Mouse (Mus musculus): ENCODE data around the gene Ssr1.

Gene Ssr1

DNA sequence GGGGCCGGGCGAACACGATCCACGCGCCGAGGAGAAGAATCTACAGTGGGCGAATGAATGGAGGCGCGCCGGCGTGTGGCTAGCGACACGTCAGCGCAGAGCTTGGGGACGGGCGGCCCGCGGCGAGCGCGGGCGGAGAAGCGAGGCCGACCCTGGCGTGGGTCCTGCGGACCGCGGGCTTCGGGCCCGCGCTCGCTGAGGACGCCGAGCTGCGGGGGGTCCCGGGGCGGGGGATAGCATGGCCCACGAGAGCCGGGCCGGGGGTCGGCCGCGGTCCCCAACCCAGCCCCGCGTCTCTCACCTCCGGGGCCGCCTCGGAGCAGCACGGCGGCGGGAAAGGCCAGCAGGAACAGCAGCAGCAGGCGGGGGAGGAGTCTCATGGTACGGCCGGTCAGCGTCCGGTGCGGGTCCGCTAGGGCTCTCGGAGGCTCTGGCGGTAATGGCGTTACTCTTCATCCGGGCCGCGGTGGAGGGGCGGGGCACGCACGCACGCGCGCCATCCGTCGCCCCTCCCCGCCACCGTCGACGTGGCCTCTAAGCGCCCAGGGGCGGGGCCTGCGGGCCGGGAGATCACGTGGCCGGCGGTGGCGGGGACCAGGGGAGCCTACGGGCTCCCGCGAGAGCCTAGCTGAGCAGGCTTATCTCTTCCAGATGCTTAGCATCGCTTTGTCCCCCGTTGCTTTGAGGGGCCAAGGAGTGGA lies at the start of gene Ssr1:
Ssr1 (minus strand) TSS at position 514 of the 701 bp plus-strand sequence.
- DNase-seq = peak; percentile 99

DNA sequence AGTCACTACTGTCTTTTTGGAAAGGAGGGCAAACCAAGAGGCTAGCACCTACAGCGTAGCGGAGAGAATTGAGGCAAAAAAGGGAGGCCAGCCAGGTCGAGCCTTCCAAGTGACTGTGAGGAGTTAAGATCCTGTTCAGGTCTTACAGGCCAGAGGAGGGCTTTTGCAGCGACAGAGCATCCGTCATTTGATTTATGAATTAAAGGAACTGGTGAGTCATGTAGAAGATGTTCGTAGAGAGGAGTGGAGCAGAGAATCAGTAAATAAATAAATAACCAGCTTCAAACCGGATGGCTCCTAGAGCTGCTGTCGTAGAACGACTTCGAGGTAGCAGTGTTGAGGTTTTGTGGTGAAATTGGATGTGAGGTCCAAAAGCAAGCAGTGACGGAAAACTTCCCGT lies 43.8 kb upstream of the Ssr1 start:
- peak in 1 of 2 experiments; percentile 4 for DNase-seq

DNA sequence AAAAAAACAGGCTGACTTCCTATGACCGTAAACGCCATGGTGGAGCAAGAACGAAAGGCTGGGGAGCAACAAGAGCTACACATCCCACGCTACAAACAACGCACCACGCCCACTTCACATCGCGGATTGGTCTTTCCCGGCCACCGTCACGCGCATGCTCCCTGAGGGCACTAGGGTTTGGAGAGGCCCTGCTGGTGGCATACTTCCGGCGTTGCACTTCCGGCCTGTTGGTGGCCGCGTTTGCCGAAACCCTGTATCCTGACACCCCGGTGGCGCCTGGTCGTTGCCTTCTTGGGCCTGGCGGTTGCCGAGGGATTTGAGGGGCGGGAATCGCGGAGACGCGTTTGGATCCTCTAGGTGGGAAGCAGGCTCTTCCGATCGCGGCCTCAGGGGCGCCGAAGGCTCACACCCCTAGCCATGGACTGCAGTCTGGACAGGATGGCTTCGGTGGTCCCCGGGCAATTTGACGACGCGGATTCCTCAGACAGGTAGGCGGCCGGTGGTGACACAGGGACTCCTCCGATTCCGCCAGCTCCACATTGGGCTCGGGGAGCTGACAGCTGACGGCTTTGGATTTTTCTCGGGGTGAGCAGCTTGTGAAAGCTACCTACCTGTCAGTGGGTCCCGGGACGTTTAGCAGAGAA lies 43.1 kb upstream of the Ssr1 start, which contains the start of gene Cage1:
Cage1 (minus strand) TSS at position 26 of the 644 bp plus-strand sequence.
- peak; percentile 98 for DNase-seq

DNA sequence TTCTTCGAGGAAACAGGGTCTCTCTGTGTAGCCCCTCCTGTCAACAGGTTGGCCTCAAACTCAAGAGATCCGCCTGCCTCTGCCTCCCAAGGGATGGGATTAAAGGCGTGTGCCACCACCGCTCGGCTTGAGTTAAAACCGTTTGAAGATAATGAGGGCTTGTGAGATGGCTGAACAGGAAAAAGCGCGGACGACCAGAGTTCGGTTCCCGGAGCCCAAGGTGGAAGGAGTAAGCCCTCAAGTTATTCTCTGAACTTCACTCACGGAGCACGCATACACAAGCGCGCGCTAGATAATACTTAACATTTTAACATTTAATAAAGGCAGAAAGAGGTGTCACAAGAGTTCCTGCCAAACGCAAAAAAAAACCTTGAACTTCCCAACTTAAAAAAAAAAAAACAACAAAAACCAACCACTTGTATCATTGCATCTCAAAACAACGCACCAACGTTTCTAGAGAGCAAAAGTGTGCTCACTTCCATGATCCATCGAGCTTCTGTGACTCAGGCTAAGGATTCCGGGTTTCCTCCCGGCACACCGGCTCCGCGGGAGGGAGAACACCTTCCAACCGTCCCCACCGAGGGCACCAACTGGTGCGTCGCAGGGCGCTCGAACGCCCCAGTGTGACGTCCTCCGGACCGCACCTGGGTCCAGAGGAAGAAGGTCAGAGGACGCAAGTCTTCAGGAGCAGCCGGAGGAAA lies 42.5 kb upstream of the Ssr1 start, which contains the start of gene Riok1:
Riok1 (plus strand) TSS at position 653 of the 701 bp plus-strand sequence.
- DNase-seq = peak; percentile 13 to 16

DNA sequence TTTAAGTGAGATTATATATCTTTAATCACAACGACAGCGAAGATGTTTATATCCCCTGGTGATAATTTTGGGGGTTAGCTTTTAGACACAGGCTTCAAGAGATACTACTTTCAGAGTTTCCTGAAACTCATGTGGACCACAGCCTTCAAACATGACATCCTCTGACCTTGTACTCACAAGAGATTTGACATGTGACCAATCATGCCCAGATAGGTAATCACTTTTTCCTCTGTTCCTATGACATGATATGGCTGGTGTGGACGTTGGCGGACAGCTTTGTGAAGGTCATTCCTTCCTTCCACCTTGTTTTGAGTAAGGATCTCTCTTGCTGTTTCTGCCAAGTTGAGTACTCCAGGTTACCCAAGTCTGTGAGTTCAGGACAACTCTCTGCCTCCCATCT lies 34.4 kb upstream of the Ssr1 start:
- DNase-seq = no peak

DNA sequence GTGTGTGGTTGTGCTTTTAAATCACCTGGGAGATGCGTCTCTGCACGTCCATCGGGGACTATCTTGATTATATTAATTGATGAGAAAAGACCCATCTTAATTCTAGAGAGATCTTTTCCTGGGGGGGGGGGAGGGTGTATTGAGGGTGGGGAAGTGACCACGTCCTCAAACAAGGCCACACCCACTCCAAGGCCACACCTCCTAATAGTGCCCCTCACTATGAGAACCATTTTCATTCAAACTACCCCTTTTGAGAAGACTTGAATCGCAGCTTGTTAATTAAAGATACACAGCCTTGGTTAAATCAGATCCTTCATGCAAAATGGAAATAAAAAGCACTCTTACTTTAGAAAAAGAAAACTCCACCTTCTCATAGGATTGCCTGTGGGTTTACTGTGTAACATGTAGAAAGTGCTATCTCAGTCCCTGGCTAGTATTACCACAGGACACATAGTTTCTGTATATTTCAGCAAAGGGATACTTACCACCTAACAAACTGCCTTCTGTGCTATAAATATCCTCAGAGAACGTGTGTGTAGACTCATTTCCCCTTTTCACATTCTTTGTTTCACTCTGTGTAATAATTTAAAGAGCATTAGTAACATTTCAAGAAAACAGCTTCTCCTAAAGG lies 33.7 kb upstream of the Ssr1 start:
- no peak for DNase-seq

DNA sequence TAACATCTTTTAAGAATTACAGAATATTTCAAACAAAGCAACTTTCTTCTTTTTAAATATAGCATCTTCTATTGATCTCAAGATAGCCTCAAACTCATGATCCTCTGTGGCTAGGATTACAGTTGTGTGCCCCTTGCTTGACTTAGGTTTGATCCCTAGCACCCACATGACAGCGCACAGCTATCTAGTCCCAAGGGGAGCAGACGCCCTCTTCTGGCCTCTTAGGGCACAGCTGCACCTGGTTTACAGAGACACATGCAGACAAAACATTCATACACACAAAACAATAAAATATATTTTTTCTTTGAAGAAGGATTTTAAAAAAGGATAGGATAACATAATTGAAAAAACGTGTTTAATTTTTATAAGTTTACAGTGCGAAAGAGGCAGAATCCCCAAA lies 31.9 kb upstream of the Ssr1 start:
- DNase-seq = peak in 1 of 2 experiments; percentile 6

DNA sequence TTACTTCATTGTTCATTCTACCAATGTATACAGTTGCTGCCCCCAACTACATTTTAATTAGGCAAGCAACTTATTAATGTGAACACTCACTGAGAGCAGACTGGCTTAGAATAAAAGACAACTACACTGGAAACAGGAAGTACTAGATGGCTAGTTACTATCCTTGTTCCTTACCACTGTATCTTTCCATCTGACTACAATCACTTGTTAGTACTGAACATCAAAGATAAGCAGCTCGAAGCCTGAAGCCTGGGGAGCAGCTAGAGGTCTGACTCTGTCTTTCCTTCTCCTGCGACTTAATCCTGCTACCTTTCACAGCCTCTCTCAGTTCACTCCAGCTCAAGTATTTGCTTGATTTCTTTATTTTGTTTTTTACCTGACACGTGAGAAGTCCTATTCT lies 24.8 kb upstream of the Ssr1 start:
- no peak for DNase-seq

DNA sequence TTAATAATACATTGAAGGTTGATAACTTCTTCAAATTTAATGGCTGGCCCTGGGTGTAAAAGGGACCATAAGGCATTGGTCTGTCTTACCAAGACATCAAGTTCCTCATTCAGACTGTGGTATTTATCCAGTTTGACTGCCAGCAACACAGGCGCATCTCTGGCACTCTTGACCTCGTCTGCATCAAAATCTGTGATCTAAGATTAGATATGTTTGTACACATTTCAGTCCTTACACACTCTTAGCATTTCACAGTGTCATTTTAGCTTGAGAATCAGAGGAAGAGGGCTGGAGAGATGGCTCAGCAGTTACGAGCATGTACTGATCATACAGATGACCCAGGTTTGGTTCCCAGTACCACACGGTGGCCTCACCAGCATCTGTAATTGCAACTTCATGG lies 21.6 kb upstream of the Ssr1 start:
- DNase-seq = no peak

DNA sequence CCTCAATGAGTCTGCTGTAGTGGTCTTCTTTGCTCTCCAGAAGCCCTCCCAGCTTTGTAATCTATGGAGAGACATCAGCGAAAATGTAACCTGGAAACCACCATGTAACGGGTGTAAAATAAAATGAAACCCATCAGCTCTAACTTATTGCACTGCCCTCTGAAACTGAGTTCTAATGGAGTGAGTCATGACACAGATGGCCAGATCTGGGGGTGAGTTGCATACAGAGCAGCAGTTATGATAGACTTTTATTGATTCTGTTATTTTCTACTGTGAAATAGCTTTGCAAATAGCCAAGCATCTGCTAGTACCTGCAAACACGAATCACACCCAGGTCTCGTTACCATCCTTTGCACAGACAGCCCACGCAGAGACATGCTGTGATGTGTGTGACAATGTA lies 18.4 kb upstream of the Ssr1 start:
- DNase-seq = no peak

DNA sequence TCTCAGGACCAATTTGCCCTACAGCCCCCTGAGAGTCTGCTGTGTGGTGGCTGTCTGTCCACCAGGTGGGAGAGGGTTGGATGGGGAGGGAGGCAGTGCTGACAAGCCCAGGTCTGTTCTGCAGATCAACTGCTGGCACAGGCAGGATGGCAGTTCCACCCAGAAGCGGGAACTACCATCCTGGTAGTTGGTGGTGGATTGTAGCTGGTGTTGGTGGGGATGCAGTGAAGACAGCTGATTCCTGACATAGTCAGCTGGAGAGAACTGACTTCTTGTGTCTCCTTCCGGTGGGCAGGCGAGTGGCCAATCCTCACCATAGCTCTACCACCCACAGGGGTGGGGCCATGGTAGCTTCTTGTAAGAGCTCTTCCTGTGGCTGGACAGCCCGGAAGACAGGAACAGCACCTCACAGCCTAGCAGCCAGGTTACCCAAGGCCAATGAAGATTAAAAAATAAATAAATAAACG lies 16.5 kb upstream of the Ssr1 start:
- no peak for DNase-seq

DNA sequence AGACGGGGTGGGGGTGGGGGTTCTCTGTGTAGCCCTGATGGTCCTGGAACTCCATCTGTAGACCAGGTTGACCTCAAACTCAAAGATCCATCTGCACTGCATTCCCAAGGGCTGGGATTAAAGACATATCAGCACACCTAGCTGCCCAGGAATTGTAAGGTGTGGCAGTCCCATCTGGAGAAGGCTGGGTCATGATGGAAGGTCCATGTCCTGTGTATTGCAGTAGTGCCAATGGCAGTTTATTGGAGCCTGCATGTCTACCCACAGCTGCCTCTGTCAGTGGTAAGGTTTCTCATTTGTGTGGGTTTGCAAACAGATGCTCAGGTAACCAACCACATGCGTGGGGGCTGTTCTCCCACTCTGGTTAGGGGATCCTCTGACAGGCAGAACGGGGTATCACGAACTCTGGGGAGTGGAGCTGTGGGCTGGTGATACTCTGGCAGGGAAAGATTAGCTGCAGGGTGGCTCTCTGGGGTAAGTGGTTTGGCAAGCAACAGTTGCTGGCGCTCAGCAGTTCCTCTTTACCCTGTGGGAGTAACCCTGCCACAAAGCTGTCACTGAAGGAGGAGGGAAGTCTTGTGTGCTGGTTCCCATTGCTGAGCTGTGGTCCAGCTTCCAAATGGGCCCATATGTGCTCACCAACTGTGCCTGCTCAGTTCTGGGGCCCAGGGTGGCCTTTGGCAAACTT lies 15.8 kb upstream of the Ssr1 start:
- no peak for DNase-seq

DNA sequence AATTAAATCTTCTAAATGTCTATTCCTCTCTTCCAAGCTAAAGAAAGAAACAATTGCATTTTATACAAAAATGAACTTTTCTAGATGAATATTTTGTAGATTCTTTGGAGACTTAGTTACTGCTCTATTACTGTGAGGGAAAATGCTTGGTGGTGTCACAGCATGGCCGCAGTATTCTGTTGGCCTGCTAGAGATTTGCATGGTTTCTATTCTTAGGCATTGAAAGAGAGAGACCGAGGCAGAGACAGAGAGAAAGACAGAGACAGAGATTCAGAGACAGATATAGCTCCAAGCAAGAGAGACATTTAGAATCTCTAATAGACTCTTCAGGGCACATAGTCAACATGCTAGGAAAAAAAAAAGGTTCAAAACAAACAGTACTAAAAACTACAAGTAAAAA lies 14.0 kb upstream of the Ssr1 start:
- no peak for DNase-seq

DNA sequence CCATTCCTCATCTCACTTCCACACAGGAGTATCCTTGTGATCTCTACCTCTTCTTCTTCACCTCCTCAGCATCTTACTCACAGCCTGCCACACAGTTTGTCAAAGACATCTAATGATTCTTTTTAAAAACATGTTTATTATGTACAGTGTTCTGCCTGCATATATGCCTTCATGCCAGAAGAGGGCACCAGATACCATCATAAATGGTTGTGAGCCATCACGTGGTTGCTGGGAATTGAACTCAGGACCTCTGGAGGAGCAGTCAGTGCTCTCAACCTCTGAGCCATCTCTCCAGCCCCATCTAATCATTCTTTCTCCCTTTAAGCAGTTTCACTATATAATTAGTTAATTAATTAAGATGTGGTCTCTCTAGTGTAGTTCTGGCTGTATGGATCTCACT lies 8.4 kb upstream of the Ssr1 start:
- DNase-seq = no peak

DNA sequence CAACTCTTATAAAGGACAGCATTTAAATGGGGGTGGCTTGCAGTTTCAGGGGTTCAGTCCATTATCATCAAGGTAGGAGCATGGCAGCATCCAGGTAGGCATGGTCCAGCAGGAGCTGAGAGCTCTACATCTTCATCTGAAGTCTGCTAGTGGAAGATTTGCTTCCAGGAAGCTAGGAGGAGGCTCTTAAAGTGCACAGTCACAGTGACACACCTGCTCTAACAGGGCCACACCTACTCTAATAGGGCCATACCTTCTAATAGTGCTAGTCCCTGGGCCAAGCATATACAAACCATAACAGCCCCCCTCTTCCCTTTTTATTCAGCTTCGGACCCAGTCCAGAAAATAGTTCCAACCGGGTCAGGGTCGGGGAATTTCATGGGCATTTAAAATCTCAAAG lies 5.7 kb upstream of the Ssr1 start:
- no peak for DNase-seq

DNA sequence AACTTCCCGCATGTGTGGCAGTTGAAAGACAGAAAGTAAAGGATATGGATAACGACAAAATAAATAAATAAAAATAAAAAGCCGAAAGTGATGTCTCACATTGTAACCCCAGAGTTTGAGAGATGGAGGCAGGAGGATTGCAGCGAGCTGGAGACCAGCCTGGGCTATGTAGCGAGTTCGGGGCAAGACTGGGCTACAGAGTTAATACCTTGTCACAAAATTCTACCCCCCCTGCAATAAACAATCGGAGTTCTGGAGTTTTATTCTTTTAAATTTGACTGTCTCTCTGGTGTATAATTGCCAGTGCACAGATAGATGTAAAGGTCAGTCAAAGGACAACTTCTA lies 360 bp upstream of the Ssr1 start:
- no peak for DNase-seq

DNA sequence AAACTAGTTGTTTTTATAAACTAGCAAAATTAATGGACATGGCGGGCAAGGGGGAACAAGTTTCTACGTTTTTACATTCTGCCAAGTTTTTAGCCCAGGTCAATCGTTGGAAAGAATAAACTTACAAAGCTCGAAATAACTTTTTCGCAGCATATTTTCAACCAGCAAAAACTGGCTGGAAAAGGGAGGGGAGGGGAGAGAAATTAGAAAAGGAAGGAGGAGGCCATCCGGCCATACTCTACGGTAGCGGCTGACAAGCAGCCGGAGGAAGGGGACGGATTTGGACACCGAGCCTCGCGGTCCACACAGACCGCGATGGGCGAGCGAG lies 677 bp downstream of the Ssr1 start:
- no peak for DNase-seq

DNA sequence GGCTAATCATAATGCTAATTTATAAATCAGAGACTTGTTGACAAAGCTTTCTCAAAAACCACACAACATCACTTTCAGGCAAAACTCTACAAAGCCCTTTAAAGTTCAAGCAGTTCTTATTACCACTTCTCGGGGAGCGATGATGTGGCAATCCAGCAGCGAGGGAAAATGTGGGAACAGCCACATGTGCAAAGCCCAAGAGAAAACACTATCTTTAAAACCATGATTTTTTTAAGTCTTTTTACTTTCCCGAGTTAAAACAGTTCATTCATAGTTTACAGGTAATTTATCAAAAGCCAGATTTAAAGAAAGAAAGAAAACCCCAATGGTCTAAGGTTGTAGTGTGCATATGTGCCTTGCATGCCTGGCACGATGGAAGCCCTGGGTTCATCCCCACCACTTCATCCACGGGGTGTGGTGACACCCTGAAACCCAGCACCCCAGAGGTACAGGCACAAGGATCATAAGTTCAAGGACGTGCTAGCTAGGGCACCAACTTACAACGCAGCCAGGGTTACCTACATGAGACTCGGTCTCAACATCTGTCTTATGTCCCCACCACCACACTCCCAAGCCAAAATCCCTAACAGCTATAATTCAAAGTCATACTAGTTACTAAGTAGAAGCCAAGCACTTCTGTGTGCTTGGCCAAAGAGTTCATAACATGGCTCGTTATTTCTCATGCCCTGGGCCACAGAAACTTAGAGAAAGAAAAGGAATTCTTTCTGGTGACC lies 1.2 kb downstream of the Ssr1 start:
- DNase-seq = no peak

DNA sequence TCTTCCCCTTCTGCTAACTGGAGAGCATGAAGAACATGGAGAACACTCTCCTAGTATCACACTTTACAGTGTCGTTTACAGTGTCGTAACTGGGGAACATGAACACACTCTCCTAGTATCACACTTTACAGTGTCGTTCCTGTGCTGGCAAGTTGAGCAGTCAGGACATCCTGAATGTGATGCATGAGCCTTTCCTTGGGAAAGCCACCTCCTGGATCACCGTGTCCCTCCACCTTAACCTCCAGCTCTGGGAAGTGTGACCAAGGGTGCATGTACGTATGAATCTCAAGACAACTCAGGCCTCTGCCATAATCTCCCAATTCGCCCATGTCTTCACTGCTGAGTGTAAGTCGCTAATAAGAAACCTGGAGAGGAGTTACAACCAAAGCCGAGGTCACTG lies 4.3 kb downstream of the Ssr1 start:
- DNase-seq = no peak

DNA sequence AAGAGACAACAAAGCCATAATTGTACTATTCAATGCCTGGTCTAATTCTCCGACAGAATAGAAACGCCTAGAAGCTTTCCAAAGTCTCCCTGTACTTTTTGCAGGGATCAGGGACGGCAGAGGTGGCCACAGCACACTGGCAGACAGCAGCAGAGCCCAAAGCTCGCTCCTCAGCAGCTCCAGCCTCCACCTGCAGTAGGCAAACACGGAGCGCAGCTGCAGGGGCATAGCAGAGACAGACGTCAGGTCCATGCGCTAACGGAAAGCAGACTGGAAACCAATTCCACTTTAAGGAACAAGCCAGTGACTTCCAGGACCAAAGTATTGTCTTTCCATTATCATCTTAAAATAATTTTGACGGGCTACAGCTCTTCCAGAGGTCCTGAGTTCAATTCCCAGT lies 7.9 kb downstream of the Ssr1 start:
- DNase-seq = no peak

DNA sequence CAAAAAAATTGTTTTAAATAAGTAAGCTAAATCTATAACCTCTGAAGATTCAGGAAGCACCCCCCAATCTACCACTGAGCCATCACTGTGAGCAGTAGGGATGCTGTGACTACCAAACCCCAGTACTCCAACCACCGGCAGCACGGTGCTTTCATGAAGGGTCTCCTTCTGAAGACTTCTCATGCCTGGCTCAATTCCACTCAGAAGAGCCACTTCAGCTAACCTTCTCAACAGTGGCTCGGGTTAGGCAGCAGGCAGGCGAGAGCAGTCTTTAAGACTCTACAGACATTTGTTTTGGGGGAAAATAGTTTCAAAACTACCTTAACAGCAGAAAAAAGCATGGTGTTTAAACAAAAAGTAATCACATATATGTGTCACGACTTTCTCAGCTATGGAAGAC lies 13.0 kb downstream of the Ssr1 start:
- DNase-seq = no peak

DNA sequence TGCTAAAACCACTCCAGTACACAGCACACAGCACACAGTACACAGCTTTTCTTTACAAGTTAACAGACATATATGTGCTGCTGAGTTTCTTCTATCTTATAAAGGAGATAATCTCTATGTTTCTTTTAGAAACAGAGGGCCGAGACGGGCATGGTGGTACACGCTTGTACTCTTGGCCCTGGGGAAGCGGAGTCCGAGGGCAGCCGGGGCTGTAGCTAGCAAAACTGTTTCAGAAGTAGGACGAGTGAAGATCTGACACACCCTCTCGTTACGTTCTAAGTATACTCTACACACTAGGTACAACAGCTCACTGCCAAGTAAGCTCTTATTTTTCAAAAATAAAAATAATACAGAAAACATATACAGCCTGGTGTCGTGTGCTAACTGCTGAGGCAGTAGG lies 13.7 kb downstream of the Ssr1 start:
- DNase-seq = no peak

All from cerebellum, postnatal 10 days (tissue).